Mouse (Mus musculus) lung, embryonic 14.5 days (tissue): Measurements from ENCODE around the gene Fbxo30. TPM values are rescaled to one million over a fixed set of nuclear protein-coding genes. Genes with fewer than 3 reads are reported as not detected.

Experiments
- ATAC-seq: fragments of 200-750 bp; cut with Nextera tagmentation; 2 replicates; pipeline ENCODE4 v1.8.0; 2017; ENCODE audit warnings: mild to moderate bottlenecking, moderate TSS enrichment, moderate library complexity; ENCODE audit not compliant: insufficient read depth
- DNase-seq: peaks from one replicate; pipeline ENCODE4 v3.0.0-alpha.2; 2015
- H3K27ac ChIP-seq: fragments of 300-500 bp; sonication (generic); 2 replicates; pipeline ENCODE4 v1.5.1; 2014; ENCODE audit warnings: low read depth, mild to moderate bottlenecking, moderate library complexity
- H3K27me3 ChIP-seq: fragments of 300-500 bp; sonication (generic); 2 replicates; pipeline ENCODE4 v1.6.1; 2014; ENCODE audit warnings: low read length, control low read depth; ENCODE audit not compliant: insufficient read depth
- H3K36me3 ChIP-seq: fragments of 300-500 bp; sonication (generic); 2 replicates; pipeline ENCODE4 v1.6.1; 2014; ENCODE audit warnings: control low read depth; ENCODE audit not compliant: insufficient read depth
- H3K4me1 ChIP-seq: fragments of 300-500 bp; sonication (generic); 2 replicates; pipeline ENCODE4 v1.6.1; 2014; ENCODE audit warnings: antibody characterized with exemption, control low read depth; ENCODE audit not compliant: insufficient read depth
- H3K4me2 ChIP-seq: fragments of 300-500 bp; sonication (generic); 2 replicates; pipeline ENCODE4 v1.6.1; 2014; ENCODE audit warnings: mild to moderate bottlenecking
- H3K4me3 ChIP-seq: fragments of 300-500 bp; sonication (generic); 2 replicates; pipeline ENCODE4 v1.5.1; 2014; ENCODE audit warnings: low read depth, low read length
- H3K9ac ChIP-seq: fragments of 300-500 bp; sonication (generic); 2 replicates; pipeline ENCODE4 v1.6.1; 2014
- H3K9me3 ChIP-seq: fragments of 300-500 bp; sonication (generic); 2 replicates; pipeline ENCODE4 v1.6.1; 2016; ENCODE audit warnings: low read depth, low read length, control low read depth
- CTCF ChIP-seq: IDR thresholded peaks from 2 replicates; pipeline ENCODE4 v1.5.1; 2016; ENCODE audit warnings: antibody characterized with exemption, low read depth
- whole genome bisulfite sequencing: fragments of 180-500 bp; shearing (Covaris S2); extraction: QIAGEN DNeasy Blood & Tissue Kit; methylation state at CpG from one replicate; pipeline ENCODE4 v1.1.7; 2014; 5-methylcytosine and 5-hydroxymethylcytosine counted together
- polyA plus RNA-seq: library from polyadenylated mRNA; unstranded; fragments of >200 nt; fragmentation: Nextera tagmentation; extraction: Ambion mirVana; gene quantifications from 2 replicates; pipeline ENCODE4 v1.2.1, GENCODE M21; 2014

The Fbxo30 gene
- polyA plus RNA-seq, 1 experiment from 2014 or later: 33.6 TPM

DNA sequence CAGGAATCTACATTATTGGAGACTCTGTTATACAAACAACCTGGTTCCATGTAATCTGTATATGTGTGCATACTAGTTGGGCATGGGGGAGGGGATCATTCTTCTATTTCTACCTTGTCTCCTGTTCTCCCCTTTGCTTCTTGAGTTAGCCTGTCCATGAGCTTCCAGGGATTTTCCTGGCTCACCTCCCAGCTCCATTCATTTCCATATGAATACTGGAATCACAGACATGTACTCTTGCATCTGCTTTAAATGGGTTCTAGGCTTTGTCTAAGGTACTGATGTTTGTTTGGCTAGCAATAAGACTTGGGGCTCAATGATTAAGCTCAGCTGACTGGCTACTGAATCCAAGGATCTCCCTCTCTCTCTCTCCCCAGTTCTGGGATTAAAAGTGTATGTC lies 12.0 kb upstream of the Fbxo30 start:
- Histone ChIP-seq H3K9ac (no peak overlapping the region), H3K9me3 (no peaks in the 10 kb centered on the region), H3K4me2 (no peak overlapping the region), H3K27me3 (no peaks in the 10 kb centered on the region), H3K4me3 (no peak overlapping the region), H3K27ac (no peak overlapping the region), H3K36me3 (no peaks in the 10 kb centered on the region), H3K4me1 (no peaks in the 10 kb centered on the region)
- ATAC-seq (no peak), DNase-seq (no peak)
- TF ChIP-seq CTCF: no peak

GRCm38 (mm10) chr10:11274431-11274830 lies 6.7 kb upstream of the Fbxo30 start:
- Histone ChIP-seq H3K4me1 (no peaks in the 10 kb centered on the region), H3K27me3 (no peaks in the 10 kb centered on the region), H3K27ac (no peak overlapping the region), H3K4me2 (no peak overlapping the region), H3K9ac (no peak overlapping the region), H3K9me3 (no peaks in the 10 kb centered on the region), H3K36me3 (no peaks in the 10 kb centered on the region), H3K4me3 (no peak overlapping the region)
- DNase-seq: no peak
- no peak for ATAC-seq
- WGBS: 80% methylated on average over 1 of the region's 1 CpGs
- TF ChIP-seq CTCF: no peak

GRCm38 (mm10) chr10:11280235-11280577 lies 924 bp upstream of the Fbxo30 start:
- Histone ChIP-seq H3K36me3 (no peaks in the 10 kb centered on the region), H3K4me2 (peak overlapping the region; percentile 90), H3K27me3 (no peaks in the 10 kb centered on the region), H3K9ac (peak overlapping the region; percentile 98), H3K4me1 (0 out of 2 replicates have a peak, but pooled peaks cover 5% of the 10 kb centered on the region), H3K27ac (peak overlapping the region; percentile 99), H3K9me3 (no peaks in the 10 kb centered on the region), H3K4me3 (peak overlapping the region; percentile 88)
- DNase-seq (no peak), ATAC-seq (no peak; the same call in 1 of the 2 replicates)
- 2% methylated on average over 6 of the region's 6 CpGs for WGBS
- no peak for TF ChIP-seq CTCF

GRCm38 (mm10) chr10:11281498-11282305 lies 572 bp downstream of the Fbxo30 start:
- WGBS: under 1% methylated on average over 57 of the region's 68 CpGs
- Histone ChIP-seq H3K9me3 (no peaks in the 10 kb centered on the region), H3K9ac (peak overlapping the region; percentile 98), H3K4me3 (peak overlapping the region; percentile 88), H3K4me1 (0 out of 2 replicates have a peak, but pooled peaks cover 5% of the 10 kb centered on the region), H3K27me3 (no peaks in the 10 kb centered on the region), H3K27ac (peak overlapping the region; percentile 99), H3K36me3 (no peaks in the 10 kb centered on the region), H3K4me2 (peak overlapping the region; percentile 90)
- TF ChIP-seq CTCF: no peak
- peak; percentile 70 for ATAC-seq
- peak; percentile 76 for DNase-seq

DNA sequence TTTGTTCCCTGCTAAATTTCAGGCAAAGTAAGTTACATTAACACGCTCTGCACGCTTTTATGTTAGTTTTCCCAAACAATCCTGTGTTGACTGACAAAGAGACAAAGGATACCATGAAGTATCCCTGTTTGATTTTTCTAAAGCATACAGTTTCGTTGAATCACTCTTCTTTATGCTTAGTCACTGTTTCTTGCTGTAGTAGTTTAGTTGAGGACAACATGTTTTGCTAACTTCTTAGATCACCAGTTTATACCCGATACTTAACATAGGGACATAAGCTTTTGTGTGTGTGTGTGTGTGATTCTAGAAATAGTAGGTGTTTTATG lies 1.1 kb downstream of the Fbxo30 start:
- Histone ChIP-seq H3K4me3 (peak overlapping the region; percentile 88), H3K4me1 (0 out of 2 replicates have a peak, but pooled peaks cover 5% of the 10 kb centered on the region), H3K9me3 (no peaks in the 10 kb centered on the region), H3K9ac (peak overlapping the region; percentile 98), H3K36me3 (no peaks in the 10 kb centered on the region), H3K27me3 (no peaks in the 10 kb centered on the region), H3K27ac (peak overlapping the region; percentile 99), H3K4me2 (peak overlapping the region; percentile 90)
- TF ChIP-seq CTCF: no peak
- ATAC-seq (no peak), DNase-seq (peak; percentile 57)
- WGBS: 1% methylated on average over 4 of the region's 4 CpGs

- Histone ChIP-seq H3K9ac (no peak overlapping the region), H3K27me3 (no peaks in the 10 kb centered on the region), H3K4me2 (no peak overlapping the region), H3K27ac (no peak overlapping the region), H3K4me1 (no peaks in the 10 kb centered on the region), H3K36me3 (peaks cover 23% of the 10 kb centered on the region), H3K9me3 (no peaks in the 10 kb centered on the region), H3K4me3 (no peak overlapping the region)
- WGBS: 87% methylated on average over 6 of the region's 6 CpGs
- no peak for DNase-seq
- TF ChIP-seq CTCF: no peak
- ATAC-seq: no peak
Measured at GRCm38 (mm10) chr10:11298418-11298817, 17.3 kb downstream of the Fbxo30 start.

DNA sequence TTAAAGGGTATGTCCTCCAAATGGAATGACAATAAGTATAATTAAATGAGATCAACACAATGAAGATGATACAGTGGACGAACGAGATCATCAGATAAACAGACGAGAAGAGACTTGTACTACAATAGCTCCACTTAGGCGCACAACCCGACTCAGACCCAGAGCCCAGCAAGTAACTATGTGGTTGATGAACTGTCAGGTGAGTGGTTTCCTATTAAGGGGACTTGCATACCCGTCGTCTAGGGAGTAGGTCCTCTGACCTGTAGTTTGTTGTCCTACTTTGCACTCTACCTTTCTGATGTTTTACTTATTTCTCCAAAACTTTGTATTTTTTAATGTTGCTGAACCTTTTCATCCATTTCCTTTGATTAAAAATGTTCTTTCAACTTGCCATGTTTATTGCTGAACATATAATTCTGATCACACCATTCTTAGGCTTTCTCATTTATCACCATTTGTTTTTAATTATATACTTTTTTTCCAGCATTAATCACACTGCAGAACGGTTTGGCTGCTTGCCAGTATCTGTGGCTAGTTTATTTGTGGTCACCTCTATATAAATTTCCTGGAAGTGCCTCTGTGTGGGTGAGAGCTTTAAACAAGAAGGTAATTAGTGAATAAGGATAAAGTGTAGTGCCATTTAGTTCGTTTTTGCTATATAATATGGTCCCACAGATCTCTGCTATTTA lies 24.4 kb downstream of the Fbxo30 start:
- no peak overlapping the region for H3K27ac ChIP-seq

More for the DNA sequence above, 24.4 kb downstream of the Fbxo30 start:
- TF ChIP-seq CTCF: no peak
- no peaks in the 10 kb centered on the region for H3K9me3 ChIP-seq
- H3K4me2 ChIP-seq: no peak overlapping the region
- no peak overlapping the region for H3K9ac ChIP-seq
- no peak overlapping the region for H3K4me3 ChIP-seq
- 29% methylated on average over 9 of the region's 9 CpGs for WGBS
- DNase-seq (peak; percentile 22), ATAC-seq (no peak; the same call in 1 of the 2 replicates)
- H3K4me1 ChIP-seq: 0 out of 2 replicates have a peak, but pooled peaks cover 3% of the 10 kb centered on the region
- no peaks in the 10 kb centered on the region for H3K27me3 ChIP-seq
- 0 out of 2 replicates have a peak, but pooled peaks cover 3% of the 10 kb centered on the region for H3K36me3 ChIP-seq
